Mouse (Mus musculus) C2C12 (cell line): ENCODE data around the gene Tmem213. TPM values are rescaled to one million over a fixed set of nuclear protein-coding genes. Genes with fewer than 3 reads are reported as not detected.

Source experiments
- H3K27me3 ChIP-seq: one replicate; pipeline ENCODE4 v1.6.1; 2011; ENCODE audit not compliant: control insufficient read depth, insufficient read depth, insufficient read length
- H3K36me3 ChIP-seq: one replicate; pipeline ENCODE4 v1.6.1; 2011; ENCODE audit not compliant: control insufficient read depth, insufficient read depth
- H3K4me3 ChIP-seq: one replicate; pipeline ENCODE4 v1.5.1; 2011; ENCODE audit warnings: mild to moderate bottlenecking, control low read depth; ENCODE audit not compliant: poor library complexity, insufficient read depth, severe bottlenecking
- H3K79me2 ChIP-seq: one replicate; pipeline ENCODE4 v1.6.1; 2011; ENCODE audit not compliant: control insufficient read depth, insufficient read depth
- H3K79me3 ChIP-seq: one replicate; pipeline ENCODE4 v1.6.1; 2011; ENCODE audit warnings: low read depth, control low read depth
- H3ac ChIP-seq: one replicate; pipeline ENCODE3; 2011; ENCODE audit warnings: low read depth; ENCODE audit not compliant: control insufficient read depth, insufficient read length
- CEBPB ChIP-seq: IDR thresholded peaks from one replicate; pipeline ENCODE4 v1.6.1; 2011; ENCODE audit warnings: low read depth, mild to moderate bottlenecking, control low read depth, moderate library complexity
- CTCF ChIP-seq: IDR thresholded peaks from one replicate; pipeline ENCODE4 v1.5.1; 2011; ENCODE audit not compliant: control insufficient read depth, insufficient read depth, insufficient read length
- FOSL1 ChIP-seq: IDR thresholded peaks from one replicate; pipeline ENCODE4 v1.8.0; 2011; ENCODE audit warnings: mild to moderate bottlenecking, low read length; ENCODE audit not compliant: poor library complexity, insufficient read depth, severe bottlenecking
- MAX ChIP-seq: IDR thresholded peaks from one replicate; pipeline ENCODE4 v1.6.1; 2011; ENCODE audit warnings: mild to moderate bottlenecking, control low read depth
- MYOD1 ChIP-seq: IDR thresholded peaks from one replicate; pipeline ENCODE4 v1.6.1; 2011; ENCODE audit warnings: low read depth; ENCODE audit not compliant: control insufficient read depth, insufficient read length
- MYOG ChIP-seq: IDR thresholded peaks from one replicate; pipeline ENCODE4 v1.6.1; 2011; ENCODE audit not compliant: control insufficient read depth, insufficient read length; ENCODE audit errors: extremely low read depth
- USF1 ChIP-seq: IDR thresholded peaks from one replicate; pipeline ENCODE4 v1.6.1; 2011; ENCODE audit warnings: low read depth, mild to moderate bottlenecking, control low read depth, moderate library complexity
- polyA plus RNA-seq: library from polyadenylated mRNA; unstranded; fragments of >200 nt; fragmentation: generic; extraction: Trizol; gene quantifications from one replicate; pipeline ENCODE4 v1.2.1, GENCODE M21; 2012; ENCODE audit warnings: missing spikeins

Gene Tmem213
- polyA plus RNA-seq, 1 experiment = not detected

DNA sequence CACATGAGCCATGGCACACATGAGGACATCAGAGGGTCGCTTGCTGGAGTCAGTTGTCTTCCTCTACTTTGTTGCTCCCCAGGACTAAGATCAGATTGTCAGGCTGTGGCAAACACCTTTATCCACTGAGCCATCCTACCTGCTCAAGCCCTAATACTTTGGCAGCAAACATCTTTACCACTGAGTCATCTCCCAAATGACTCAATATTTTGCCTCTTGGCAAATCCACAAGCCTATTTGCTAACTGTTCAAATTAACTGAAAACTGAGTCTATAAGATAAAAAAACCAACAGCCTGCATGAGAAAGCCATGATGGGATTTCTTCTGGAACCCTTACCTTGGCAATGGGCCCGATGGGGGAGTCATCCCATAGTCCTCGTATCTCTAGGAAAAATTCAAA is 30.0 kb downstream of the Tmem213 start:
- H3K79me3 ChIP-seq = no peaks in the 10 kb centered on the region
- H3K36me3 ChIP-seq = no peaks in the 10 kb centered on the region
- H3ac ChIP-seq = no peak overlapping the region
- no peaks in the 10 kb centered on the region for H3K27me3 ChIP-seq
- H3K4me3 ChIP-seq = no peak overlapping the region
- TF ChIP-seq USF1 (no peak), MYOG (no peak), CEBPB (no peak), FOSL1 (no peak), CTCF (no peak), MAX (no peak), MYOD1 (no peak)
- H3K79me2 ChIP-seq = no peaks in the 10 kb centered on the region

DNA sequence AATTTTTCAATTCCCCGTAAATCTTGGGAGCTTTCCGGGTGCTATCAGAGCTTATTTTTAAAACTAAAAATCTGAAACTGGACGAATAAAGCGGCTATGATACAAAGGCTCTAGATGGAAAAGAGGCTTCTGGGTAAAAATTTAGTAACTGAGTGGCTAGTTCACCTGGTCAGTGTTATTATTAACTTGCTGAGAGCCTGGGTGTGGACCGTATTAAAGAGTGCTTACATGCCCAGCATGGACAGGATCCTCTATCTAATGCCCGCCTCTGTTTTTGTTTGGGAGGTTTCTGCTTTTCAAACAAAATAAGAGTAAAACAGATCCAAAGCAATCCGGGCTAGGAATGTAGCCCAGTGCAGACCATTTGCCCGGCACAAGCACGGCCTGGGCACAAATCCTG is 31.3 kb downstream of the Tmem213 start:
- TF ChIP-seq FOSL1 (no peak), MYOD1 (no peak), MYOG (no peak), USF1 (no peak), CTCF (no peak), MAX (no peak), CEBPB (no peak)
- H3K36me3 ChIP-seq = no peaks in the 10 kb centered on the region
- H3K27me3 ChIP-seq = no peaks in the 10 kb centered on the region
- no peak overlapping the region for H3K4me3 ChIP-seq
- no peaks in the 10 kb centered on the region for H3K79me3 ChIP-seq
- H3K79me2 ChIP-seq = no peaks in the 10 kb centered on the region
- H3ac ChIP-seq = no peak overlapping the region

DNA sequence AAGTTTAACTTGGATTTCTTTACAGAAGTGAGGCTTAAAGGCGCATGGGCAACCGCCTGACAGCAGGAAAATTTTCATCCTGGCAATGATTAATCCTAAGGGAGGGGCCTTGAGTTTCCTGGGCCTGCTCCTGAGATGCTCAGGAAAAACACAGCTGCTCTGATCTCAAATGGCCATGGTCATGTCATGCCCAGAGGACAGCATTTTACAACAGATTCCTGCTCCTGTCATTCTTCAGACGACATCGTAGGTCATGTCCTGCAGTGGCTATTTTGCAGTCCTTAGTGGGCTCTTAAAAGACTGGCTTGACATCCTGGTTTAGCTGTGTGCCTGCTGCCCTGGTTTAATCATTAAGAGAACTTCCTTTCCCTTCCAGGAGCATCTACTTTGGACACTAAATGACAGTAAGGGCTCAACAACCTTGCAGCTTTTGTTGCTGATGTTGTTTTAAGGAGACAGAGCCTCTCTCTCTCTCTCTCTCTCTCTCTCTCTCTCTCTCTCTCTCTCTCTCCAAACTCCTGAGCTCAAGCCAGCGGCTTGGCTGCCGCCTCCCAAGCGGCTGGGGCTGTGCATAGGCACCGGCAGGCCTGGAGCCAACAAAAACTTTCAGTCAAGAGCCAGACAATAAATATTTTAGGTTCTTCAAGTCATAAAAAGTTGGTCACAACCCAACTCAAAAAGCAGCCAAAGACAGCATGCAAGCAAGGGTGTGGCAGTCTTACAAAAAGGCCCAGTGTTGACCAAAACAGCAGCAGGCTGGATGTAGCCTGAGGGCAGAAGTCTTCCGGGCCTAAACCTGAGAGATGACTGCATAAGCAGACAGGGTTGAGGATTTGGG is 35.3 kb downstream of the Tmem213 start:
- Histone ChIP-seq H3ac (no peak overlapping the region), H3K27me3 (no peaks in the 10 kb centered on the region), H3K4me3 (no peak overlapping the region), H3K36me3 (no peaks in the 10 kb centered on the region), H3K79me2 (no peaks in the 10 kb centered on the region), H3K79me3 (no peaks in the 10 kb centered on the region)
- TF ChIP-seq FOSL1 (no peak), MYOG (no peak), MAX (no peak), MYOD1 (no peak), USF1 (no peak), CTCF (no peak), CEBPB (no peak)

DNA sequence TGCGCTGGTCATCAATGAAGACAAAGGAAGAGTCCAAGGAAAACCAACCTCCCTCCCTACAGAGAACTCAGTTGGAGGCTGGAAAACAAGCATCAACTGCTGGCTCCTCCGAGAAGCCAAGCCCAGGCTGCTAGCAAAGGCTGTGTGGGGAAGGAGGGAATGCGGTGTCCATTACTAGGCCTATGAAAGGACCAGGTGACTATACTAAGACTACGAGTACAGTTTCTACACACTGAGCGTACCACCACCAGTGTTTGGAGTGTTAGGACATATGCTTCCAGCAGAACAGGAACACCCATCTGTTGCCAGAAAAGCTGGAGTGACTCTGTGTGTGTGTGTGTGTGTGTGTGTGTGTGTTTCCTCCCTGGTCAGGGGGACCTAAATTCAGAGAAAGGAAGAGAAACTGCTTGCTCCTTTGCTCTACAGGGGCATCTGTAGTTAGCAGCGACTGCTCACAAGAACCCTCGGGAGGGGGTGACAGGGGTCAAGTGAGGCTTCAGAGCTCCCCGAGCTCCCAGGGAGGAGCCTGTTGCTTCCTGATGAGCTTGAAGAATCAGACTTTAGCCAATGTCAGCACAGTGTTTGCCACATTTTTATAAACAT is 36.5 kb downstream of the Tmem213 start:
- Histone ChIP-seq H3K4me3 (no peak overlapping the region), H3K27me3 (no peaks in the 10 kb centered on the region), H3K79me2 (no peaks in the 10 kb centered on the region), H3K79me3 (no peaks in the 10 kb centered on the region), H3ac (no peak overlapping the region), H3K36me3 (no peaks in the 10 kb centered on the region)
- no peak for TF ChIP-seq MAX
- TF ChIP-seq FOSL1 = no peak
- TF ChIP-seq CTCF = no peak

DNA sequence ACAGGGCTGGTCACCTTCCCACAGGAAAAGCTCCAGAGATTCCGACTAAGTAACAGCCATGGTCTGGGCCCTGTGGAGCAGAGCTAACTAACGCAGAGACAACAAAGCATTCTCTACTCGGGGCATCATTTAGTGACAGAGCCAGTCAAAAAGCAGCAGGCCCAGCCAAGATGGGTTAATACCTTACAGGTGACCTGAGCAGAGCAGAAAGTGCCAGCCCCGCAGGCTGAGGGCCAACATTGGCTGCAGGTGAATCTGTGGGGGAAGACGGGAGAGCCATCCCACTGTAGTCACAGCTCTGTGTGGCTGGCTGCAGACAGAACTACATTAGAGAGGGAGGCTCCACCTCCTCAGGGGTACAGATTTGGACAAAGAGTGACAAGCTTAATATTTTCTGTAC is 38.2 kb downstream of the Tmem213 start:
- Histone ChIP-seq H3K4me3 (no peak overlapping the region), H3K79me2 (no peaks in the 10 kb centered on the region), H3ac (no peak overlapping the region), H3K36me3 (no peaks in the 10 kb centered on the region), H3K27me3 (no peaks in the 10 kb centered on the region), H3K79me3 (no peaks in the 10 kb centered on the region)
- no peak for TF ChIP-seq MAX
- TF ChIP-seq MYOD1 = no peak

DNA sequence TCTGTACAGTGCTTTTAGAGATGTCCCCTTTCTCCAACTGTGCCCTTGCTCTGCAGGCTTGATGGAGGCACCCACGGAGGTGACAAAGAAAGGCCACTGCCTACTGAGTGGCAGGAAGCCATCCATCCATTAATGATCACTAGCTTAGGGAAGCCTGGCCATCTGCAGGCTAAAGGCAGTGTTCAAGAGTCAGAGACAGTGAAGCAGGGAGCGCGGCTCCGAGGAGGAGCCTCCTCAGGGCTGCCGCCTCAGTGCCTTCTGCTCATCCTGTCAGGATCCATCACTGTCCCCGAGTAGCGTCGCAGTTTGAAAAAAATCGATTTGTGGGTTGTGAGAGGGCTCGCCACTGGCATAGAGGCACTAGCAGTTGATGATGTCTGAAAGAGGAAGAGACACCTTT is 39.6 kb downstream of the Tmem213 start:
- Histone ChIP-seq H3K79me3 (no peaks in the 10 kb centered on the region), H3K79me2 (no peaks in the 10 kb centered on the region), H3K4me3 (no peak overlapping the region), H3K36me3 (no peaks in the 10 kb centered on the region), H3K27me3 (no peaks in the 10 kb centered on the region), H3ac (no peak overlapping the region)
- TF ChIP-seq MYOD1 (no peak), CTCF (no peak), FOSL1 (no peak), MAX (no peak), MYOG (no peak), USF1 (no peak), CEBPB (no peak)
